Mouse (Mus musculus) layer of hippocampus, adult 9-10 months (tissue): ENCODE data around the gene Enho.

Experiments
- DNase-seq: peaks from one replicate; pipeline ENCODE4 v3.0.0; 2022; ENCODE audit warnings: low spot score

Enho gene

GRCm38 (mm10) chr4:41663614-41664013, 23.5 kb upstream of the Enho start:
- DNase-seq: no peak

- DNase-seq: no peak
Measured at GRCm38 (mm10) chr4:41662723-41663122, 22.6 kb upstream of the Enho start.

- DNase-seq: no peak
Measured at GRCm38 (mm10) chr4:41660851-41661430, 20.8 kb upstream of the Enho start.

GRCm38 (mm10) chr4:41659556-41659955, 19.4 kb upstream of the Enho start:
- DNase-seq: no peak

- no peak for DNase-seq
Measured at GRCm38 (mm10) chr4:41658566-41659384, 18.7 kb upstream of the Enho start.

GRCm38 (mm10) chr4:41655525-41655924, 15.4 kb upstream of the Enho start:
- no peak for DNase-seq

- DNase-seq: no peak
Measured at GRCm38 (mm10) chr4:41654217-41654616, 14.1 kb upstream of the Enho start.

GRCm38 (mm10) chr4:41653730-41654129, 13.6 kb upstream of the Enho start:
- DNase-seq: no peak

- no peak for DNase-seq
Measured at GRCm38 (mm10) chr4:41653296-41653695, 13.2 kb upstream of the Enho start.

GRCm38 (mm10) chr4:41648627-41649026, 8.5 kb upstream of the Enho start:
- DNase-seq: no peak

- DNase-seq: no peak
Measured at GRCm38 (mm10) chr4:41648157-41648556, 8.0 kb upstream of the Enho start.

GRCm38 (mm10) chr4:41645488-41645887, 5.4 kb upstream of the Enho start:
- no peak for DNase-seq

GRCm38 (mm10) chr4:41641199-41641822, 1.2 kb upstream of the Enho start:
- DNase-seq: no peak

GRCm38 (mm10) chr4:41639214-41639841, 796 bp downstream of the Enho start:
- no peak for DNase-seq

GRCm38 (mm10) chr4:41638828-41639213, 1.3 kb downstream of the Enho start:
- no peak for DNase-seq

- DNase-seq: no peak
Measured at GRCm38 (mm10) chr4:41638186-41638731, 1.9 kb downstream of the Enho start.

- DNase-seq: no peak
Measured at GRCm38 (mm10) chr4:41636882-41637635, 3.1 kb downstream of the Enho start.

GRCm38 (mm10) chr4:41636366-41636765, 3.8 kb downstream of the Enho start:
- DNase-seq: no peak

GRCm38 (mm10) chr4:41635906-41636305, 4.2 kb downstream of the Enho start:
- DNase-seq: no peak

GRCm38 (mm10) chr4:41635224-41635623, 4.9 kb downstream of the Enho start:
- no peak for DNase-seq

- no peak for DNase-seq
Measured at GRCm38 (mm10) chr4:41634631-41635030, 5.5 kb downstream of the Enho start.

GRCm38 (mm10) chr4:41633001-41633400, 7.1 kb downstream of the Enho start:
- no peak for DNase-seq
